Mouse (Mus musculus) ES-Bruce4 (cell line): ENCODE data around the gene Hsd3b6.

Source experiments
- CTCF ChIP-seq: IDR thresholded peaks from one replicate; pipeline ENCODE4 v1.8.1; 2011; ENCODE audit warnings: low read depth, low read length
- POLR2A ChIP-seq: IDR thresholded peaks from one replicate; pipeline ENCODE4 v1.8.1; 2011; ENCODE audit warnings: low read length; ENCODE audit not compliant: insufficient read depth

DNA sequence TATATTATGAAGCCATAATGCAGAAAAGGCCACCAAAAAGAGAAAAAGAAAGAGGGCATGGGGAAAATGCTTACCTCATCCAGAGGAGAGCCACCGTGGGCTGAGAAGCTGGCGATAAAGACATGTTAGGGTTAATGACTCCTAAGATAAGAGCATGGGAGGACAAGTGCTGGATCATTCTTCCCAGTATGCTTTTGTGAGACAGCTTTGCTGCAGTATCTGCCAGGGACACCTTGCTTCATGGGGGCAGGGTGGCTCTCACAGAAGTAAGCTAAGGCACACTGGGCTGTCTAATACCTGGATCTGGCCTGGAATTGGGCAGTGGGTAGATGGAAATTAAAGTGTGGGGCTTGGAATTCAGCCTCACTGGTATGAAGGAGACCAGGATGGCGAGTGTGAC, 40.9 kb upstream of the Hsd3b6 start:
- TF ChIP-seq POLR2A: no peak
- no peak for TF ChIP-seq CTCF
